Mouse (Mus musculus) CH12F3 (cell line): ENCODE measurements around the gene Bco2.

Experiments used
- in situ Hi-C: fragments of 300-500 bp; cut with MboI; formaldehyde crosslinking; loops from 2 replicates; pipeline ENCODE4 v1.14.3; 2020; ENCODE audit warnings: low sequenced_read_pairs

Bco2 gene

DNA sequence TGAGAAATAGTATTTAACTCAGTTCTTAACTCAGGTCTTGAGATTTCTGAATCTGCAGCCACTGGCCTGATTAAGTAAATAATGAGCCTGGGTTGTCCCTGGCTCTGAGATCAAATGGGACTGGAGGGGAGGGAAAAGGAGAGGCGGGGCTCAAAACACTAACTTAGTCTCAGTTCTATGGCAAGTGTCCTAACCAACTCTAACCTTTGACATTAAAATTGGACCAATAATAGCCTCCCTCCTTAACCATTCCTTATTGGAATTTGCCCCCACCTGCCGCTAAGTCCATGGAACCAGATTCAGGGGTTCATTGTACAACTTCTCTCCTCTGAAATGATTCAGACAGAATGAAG is at the start of gene Bco2:
Bco2 (minus strand) TSS at position 88 of the 353 bp plus-strand sequence.
- in situ Hi-C loops, result no loop called here

DNA sequence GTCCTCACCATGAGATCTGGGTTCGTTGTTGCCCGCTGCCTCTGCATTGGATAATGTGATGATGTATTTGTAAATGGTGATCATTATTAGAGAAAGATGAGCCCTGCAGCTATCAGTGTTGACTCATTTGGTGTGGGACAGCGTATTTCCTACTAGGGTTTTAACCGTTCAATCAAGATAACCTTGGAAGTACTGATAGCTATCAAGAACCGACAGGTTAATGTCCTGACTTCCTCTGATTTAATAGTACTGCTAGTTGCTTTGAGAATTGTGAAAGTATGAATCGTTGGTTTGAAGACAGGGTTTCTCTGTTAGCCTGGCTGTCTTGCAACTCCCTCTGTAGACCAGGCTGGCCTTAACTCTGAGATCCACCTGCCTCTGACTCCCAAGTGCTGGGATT is 49.4 kb upstream of the Bco2 start:
- in situ Hi-C loops, result no loop called here

DNA sequence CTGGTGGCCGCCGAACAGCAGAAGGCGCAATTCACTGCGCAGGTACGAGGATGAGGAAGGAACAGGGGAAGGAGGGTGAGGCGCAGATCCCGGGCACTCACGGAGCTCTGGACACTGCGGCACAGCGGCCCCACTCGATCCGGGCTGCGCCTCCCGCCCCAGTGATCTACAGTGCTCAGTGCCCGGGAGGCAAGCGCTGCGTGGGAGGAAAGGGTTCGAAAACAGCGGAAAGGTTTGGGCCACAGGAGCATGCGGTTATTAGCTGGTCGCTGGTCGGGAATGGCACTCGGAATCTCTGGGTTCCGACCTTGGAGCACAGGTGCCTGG is 49.0 kb upstream of the Bco2 start:
- in situ Hi-C loops, result no loop called here

DNA sequence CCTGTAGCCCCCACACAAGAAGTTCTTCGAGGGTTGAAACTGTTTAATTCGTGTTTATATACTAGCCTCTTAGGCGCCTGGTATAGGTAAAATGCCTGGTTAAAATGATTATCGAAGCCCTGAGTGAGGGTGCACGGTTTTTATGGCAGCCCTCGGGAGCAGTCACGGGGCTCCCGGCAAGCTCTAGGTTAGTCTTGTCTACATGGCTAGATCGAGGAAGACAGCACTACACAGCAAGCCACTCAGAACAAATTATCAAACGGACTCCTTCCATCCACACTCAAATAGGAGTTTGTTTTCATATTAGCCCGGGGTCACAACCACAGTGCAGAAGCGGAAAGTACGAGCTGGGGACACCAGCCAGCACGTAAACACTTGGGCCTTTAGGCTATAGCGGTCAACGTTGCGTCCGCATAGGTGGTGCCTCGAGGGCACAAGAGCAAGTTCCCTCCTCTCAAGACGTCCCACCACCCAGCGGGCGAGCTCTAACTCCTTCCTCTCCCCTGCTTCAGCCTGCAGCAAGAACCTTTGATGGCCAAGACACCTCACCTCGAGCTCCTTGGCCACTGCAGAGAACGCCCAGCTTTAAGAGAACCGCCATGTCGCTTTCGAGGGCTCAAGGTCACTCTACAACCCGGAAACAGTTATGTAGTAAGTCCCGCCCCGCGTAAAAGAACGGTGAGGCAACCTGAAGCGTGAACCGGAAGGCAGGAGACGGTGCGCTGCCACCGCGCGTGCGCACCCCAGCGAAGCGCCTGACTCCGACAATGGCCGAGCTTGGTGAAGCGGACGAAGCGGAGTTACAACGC is 48.4 kb upstream of the Bco2 start, which contains the start of the genes Sdhd and Timm8b:
Sdhd (minus strand) TSS at position 624 of the 809 bp plus-strand sequence.
Timm8b (plus strand) TSS at position 722 of the 809 bp plus-strand sequence.
- in situ Hi-C loops, result no loop called here

DNA sequence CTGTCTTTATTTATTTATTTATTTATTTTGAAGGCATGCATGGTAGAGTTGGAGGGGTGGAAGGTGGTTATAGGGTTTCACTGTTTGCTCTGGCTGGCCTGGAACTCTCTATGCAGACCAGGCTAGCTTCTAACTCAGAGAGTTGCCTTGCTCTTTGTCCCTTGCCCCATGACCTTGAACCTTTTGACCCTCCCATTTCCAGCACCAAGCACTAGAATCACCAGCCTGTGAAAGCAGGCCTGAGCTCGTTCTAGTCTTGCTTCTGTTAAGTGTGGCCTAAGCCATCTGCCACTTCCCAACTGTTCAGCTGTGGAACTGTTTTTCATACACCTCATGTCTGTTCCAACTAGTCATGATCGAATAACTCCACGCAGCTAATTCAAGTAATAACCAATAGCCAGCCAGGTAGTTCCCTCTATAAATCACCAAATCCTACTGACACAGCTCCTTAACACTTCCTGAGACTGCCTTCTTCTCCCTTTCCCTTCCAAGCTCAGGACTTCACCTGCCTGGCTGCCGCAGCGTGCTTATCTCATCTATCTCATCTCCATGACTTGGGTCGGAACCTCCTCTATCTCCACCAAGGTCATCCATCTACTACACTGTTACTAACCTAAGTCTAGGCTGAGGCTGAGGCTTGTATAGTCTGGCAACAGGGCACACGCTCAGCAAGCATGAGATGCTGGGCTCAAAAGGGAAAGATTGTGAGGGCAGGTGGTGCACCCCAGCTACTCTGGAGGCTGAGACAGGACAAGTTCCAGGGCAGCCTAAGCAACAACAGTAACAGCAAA is 47.3 kb upstream of the Bco2 start:
- in situ Hi-C loops, result no loop called here

GRCm38 (mm10) chr9:50601536-50601935 is 46.6 kb upstream of the Bco2 start:
- in situ Hi-C loops, result no loop called here

DNA sequence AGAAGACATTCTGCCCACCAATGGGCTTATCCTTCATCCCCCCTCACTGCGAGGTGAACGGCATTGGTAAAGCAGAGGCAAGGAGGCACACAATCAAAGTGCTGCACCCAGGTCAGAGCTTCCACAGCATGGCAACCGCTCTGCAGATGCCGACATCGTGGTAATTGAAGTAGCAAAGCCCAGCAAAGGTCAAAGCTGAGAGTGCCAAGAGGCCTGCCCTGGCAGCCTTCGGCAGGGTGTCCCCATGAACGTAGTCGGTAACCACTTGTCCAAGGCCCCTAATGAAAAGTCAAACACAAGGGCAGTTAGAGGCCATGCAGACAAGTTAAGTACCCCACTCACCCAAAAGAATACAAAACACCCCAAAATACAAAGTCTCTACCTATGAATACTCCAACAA is 42.0 kb upstream of the Bco2 start:
- in situ Hi-C loops, result no loop called here

- in situ Hi-C loops, result no loop called here
Measured at GRCm38 (mm10) chr9:50594794-50595417, 39.9 kb upstream of the Bco2 start.

DNA sequence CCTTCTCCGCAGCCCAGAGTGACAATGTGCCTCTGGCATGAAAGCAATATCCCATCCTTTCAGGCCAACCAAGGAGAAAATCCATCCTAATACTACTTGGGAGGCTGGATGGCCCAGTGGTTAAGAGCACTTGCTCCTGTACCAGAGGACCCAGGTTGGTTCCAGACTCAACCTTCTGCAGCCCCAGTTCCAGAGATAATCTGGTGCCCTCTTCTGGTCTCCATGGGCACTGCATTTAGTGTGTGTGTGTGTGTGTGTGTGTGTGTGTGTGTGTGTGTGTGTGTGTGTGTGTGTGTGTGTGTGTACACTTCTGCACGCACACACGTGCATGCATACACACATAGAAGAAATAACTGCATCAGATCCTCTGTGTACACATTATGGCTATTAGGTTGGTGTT is 38.6 kb upstream of the Bco2 start:
- in situ Hi-C loops, result no loop called here

- in situ Hi-C loops, result no loop called here
Measured at GRCm38 (mm10) chr9:50592955-50593354, 38.0 kb upstream of the Bco2 start.

- in situ Hi-C loops, result no loop called here
Measured at GRCm38 (mm10) chr9:50590856-50591518, 36.0 kb upstream of the Bco2 start.

DNA sequence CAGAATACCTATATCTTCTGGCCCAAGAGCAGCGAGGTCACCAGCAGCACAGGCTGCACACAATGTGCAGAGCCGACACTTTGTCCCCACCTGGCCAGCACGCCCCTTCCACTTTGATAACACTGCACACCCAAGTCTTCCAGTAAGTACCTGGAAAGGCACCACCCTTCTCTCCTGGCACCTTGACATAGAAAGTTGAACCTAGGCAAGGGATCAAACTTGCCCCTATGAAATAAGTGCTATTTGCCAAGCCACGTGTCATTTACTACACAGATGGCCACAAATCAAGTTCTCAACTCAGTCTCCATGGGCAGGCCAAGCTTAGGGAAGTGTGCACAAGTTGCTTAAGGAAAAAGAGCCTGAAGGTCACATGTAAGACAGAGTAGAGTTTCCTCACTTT is 32.0 kb upstream of the Bco2 start:
- in situ Hi-C loops, result no loop called here

- in situ Hi-C loops, result no loop called here
Measured at GRCm38 (mm10) chr9:50585145-50585818, 30.3 kb upstream of the Bco2 start.

- in situ Hi-C loops, result no loop called here
Measured at GRCm38 (mm10) chr9:50580370-50580769, 25.4 kb upstream of the Bco2 start.

GRCm38 (mm10) chr9:50569599-50570525 is 14.9 kb upstream of the Bco2 start:
- in situ Hi-C loops, result no loop called here

DNA sequence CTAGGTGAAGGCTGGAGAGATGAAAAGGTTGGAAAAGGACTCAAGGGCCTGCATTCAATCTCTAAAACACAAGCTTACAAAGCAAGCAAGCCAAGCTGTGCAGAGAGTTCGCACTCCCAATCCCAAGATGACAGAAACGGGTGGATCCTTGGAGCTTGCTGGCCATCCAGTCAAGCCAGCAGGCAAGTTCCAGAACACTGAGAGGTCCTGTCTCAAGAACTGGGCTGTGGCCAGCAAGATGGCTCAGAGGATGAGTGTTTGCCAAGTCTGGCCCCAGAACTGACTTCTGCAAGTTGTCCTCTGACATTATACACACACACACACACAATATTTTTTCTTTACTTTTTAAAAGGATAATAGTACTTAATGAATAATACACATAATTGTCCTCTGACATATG is 12.9 kb upstream of the Bco2 start:
- in situ Hi-C loops, result no loop called here

DNA sequence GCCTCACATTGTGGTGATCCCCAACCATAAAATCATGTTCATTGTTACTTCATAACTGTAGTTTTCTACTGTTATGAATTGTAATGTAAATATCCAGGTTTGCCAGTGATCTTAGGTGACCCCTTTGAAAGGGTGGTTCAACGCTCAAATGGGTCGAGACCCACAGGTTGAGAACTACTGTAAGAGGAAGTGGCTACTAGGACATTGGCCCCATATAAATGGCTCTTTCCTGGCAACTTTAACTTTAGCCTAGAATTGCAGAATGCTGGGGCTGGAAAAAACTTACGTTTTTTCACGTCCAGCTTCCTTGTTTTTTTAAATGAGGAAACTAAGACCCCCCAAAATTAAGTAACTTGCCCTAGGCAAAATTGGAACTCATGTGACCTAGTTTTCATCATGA is 12.4 kb upstream of the Bco2 start:
- in situ Hi-C loops, result no loop called here

GRCm38 (mm10) chr9:50565940-50566339 is 11.0 kb upstream of the Bco2 start:
- in situ Hi-C loops, result no loop called here

- in situ Hi-C loops, result no loop called here
Measured at GRCm38 (mm10) chr9:50565173-50565572, 10.2 kb upstream of the Bco2 start.

- in situ Hi-C loops, result no loop called here
Measured at GRCm38 (mm10) chr9:50561918-50562360, 7.0 kb upstream of the Bco2 start.
